Mouse (Mus musculus) embryo, embryonic 10 days (tissue): ENCODE measurements at regions not wholly inside any gene's neighbourhood (a gene's known extent, or its start where the extent isn't known, plus 50 kb on each side); places are given as distances from the start of the nearest gene placed in this dataset.
A peak's percentile ranks its signal among the peaks of the same experiment; 100 is the strongest.

Experiments used
- DNase-seq: peaks from one replicate; pipeline ENCODE4 v3.0.0-alpha.2; 2015; ENCODE audit warnings: low spot score

DNA sequence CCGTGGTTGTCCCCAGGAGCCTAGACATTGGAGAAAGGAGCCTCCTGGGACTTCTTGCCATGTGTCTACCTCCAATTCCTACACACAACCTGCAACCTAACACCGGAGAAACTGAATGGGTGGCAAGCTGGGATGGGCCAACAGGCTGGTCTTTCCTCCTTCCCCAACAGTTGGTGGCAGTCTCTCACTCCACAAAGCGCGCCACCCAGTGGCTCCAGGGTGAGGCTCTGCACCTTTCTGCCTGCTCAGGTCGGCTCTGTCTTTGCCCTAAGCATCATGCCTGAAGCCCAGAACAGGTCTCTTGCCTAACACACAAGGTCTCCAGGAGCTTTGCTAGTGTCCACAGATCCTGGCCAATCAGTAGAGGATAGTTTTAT lies 166.0 kb downstream of the Inhbb start:
- DNase-seq: no peak

DNA sequence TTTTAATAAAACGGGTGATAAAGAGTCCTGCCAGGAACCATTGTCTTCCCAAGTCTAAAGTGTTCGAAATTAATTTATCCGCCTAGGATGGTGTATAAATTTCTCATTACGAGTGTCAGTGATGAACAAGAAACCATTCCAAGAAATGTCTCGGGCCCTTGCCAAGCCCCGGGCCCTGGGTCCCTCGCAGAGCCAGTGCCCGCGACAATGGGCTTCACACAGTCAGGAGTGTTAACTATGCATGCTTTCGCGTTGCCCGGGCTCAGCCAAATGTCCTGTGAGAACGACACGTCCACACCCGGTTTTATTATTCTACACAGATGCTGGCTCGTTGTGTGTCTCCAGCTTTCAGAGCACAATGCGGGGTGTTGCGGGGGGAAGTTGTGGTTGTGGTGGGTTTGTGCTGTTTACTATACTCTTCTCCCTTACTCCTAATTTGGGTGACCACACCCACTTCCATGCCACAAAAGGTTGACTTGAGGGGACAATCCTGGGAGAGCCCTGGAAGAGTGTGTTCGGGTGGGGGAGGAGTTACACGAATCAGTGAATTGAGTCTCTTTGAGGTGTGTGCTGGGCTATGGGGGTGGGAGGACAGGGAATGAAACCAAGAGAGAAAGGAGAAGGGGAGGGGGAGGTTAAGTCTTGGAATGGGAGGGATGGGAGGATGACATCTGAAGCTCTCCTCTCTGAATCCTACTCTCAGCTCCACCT lies 166.5 kb downstream of the Inhbb start:
- DNase-seq: no peak

DNA sequence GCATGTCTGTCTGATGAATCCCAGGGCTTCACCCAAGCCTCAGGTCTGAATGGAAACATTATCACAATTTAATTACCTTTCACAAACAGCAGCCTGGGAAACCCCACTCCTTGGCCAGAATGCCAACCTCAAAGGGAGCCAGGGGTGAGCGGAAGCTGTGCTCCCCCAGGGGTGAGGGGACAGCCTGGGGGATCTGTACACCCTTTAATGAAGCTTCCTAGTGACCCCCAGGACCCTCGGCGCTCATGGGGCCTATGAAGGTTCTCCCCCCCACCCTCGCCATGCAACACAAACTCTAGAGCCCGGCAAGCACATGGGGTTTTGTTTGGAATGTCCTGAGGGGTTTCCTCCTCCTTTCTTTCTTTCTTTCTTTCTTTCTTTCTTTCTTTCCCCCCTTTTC lies 167.1 kb downstream of the Inhbb start:
- no peak for DNase-seq

DNA sequence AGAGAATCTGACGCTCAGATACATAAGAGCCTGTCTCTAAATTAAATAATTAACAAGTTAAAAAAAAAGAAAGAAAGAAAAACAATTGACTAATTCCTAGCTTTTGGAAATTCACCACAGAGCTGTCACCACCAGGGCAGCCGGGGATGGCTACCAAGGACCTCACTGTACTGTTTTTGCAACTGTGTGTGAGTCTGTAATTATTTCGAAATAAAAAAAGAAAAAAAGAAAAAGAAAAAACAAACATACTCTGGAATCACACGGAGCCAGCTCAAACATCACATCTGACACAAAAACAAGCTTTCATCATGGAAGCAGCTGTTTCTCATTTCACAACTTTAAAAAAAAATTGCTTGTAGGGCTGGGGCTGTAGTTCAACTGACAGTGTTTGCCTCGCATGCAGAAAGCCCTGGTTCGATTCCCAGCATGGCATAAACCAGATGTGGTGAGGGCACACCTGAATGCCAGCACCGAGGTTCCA lies 168.6 kb downstream of the Inhbb start:
- DNase-seq: no peak

DNA sequence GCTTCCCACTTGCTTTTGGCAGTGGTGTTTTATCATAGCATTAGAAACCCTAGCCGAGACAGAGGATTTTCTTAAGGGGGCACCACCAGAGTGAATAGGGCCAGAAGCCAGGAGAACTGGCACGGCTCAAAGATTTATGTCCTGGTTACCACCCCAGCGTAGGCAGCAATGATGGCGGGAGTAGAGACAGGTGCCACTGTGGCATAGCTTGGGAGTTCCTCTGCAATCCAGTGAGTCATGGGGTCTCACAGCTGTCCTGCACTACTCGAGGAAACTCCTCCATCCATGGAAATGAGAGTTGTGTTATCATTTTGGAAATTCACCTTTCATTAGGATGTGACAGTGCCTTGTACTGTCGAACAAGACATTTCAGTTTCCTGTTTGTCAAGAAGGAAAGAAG lies 169.6 kb downstream of the Inhbb start:
- no peak for DNase-seq

DNA sequence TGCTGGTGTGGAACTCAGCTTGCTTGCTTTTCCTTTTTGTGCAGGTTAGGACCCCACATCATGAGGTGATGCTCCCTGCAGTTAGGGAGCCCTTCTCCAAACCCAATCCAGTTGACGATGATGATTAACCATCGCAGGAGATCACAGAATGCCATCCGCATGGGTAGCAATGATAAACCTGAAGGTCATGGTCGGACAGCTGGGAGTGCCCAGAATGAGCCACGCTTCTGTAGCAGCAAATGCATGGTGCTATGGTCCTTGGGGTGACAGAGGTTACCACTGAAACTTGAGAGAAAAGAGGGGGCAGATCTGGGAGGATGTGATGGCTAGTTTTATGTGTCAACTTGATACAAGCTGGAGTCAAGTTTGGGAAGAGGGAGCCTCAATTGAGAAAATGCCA lies 170.3 kb downstream of the Inhbb start:
- DNase-seq: no peak

DNA sequence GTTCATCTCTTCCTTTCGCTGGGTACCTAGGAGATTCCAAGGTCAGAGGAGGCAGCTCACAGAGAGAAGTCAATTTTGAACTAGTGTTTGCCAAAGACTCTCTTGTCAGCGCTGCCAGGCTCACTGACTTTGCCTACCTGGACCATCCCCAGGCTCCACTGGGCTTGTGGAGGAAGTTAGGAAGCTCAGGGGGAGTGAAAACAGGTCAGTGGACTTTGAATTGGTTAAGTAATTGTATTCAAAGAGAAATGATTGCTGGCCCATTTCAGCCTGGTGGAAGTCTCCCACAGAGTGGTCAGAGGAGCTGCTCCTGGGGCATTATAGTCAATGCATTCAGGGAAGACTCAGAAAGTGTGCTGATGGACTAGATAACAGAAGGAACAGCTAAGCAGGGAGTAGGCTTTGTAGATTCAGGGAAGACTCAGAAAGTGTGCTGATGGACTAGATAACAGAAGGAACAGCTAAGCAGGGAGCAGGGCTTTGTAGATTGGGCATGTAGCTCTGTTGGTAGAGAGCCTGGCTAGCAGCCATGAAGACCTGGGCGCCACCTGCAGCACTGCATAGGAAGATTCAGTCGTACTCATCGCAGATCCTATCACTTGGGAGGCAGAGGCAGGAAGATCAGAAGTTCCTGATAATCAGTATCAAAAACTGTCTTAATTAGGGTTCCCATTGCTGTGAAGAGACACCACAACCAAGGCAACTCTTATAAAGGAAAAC lies 173.1 kb downstream of the Inhbb start:
- DNase-seq: no peak

DNA sequence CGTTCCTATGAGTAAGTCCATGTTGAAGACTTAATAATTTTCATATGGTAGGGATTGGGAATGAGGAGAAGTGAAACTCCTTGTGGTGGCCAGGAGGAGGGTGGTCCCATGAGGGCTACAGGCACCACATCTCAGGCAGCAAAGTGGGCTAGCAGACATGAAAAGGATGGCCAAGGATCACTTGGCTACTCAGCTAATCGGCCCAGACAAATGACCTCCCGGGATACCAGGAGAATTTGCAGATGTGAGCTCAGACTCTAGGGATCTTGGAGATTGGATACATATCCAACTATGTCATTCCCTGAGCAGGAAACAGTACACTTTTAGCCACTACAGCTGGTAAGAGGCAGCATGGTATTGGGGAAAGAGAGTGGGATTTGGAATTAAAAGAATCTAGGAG lies 174.9 kb downstream of the Inhbb start:
- no peak for DNase-seq

DNA sequence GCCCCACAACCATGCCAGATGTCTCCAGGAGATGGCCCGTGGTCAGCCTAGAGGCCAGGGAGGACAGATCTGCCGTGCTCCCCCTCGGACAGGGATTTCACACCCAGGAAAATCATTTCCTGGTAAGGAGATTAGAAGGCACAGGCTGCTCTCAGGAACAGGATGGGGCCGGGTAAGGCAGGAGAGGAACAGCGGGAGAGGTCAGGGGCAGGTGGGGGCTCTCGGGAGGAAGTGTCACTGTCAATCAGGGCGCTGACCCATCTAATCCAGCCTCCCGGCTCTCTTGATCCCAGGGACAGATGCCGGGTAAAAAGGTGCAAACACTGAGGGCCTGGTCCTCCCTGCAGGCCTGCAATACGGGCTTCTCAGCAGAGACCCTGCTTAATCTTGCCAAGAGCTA lies 183.6 kb downstream of the Inhbb start:
- peak; percentile 27 for DNase-seq

DNA sequence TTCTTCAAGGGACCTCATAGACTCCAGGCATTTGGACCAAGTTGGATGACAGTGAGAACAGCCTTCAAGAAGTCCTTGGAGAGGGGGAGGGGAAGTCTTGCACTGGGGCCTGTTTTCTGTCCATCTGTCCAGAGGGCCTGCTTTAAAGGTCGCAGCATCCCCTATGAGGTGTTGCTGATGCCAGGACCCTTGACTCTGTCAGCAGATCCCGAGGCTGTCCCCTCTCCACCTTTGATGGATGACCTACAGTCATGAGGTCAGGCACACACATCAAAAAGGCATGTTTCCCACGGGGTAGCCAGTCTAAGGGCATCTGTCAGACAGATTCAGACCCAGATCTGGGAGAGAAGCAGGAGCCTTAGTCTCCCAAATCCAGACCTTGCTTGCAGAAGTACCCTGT lies 183.4 kb upstream of the Gli2 start:
- DNase-seq: peak; percentile 51

DNA sequence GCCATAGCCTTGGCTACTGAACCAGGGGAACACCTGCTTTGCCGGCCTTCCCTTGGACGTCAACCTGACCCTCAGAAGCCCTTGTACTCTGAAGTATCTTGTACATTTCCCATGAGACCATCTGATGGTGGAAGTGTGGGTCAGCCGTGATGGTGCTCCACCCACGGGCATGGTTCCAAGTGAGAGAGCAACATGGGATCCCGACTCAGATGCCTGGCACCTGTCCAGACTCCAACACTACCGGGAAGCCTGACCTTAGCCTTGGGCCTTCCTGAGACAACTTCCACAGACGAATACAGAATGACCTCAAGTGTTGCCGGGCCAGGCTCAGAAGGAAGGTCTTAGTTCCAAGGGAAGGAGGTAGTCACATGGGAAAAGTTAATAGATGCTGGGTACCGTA lies 181.0 kb upstream of the Gli2 start:
- no peak for DNase-seq

DNA sequence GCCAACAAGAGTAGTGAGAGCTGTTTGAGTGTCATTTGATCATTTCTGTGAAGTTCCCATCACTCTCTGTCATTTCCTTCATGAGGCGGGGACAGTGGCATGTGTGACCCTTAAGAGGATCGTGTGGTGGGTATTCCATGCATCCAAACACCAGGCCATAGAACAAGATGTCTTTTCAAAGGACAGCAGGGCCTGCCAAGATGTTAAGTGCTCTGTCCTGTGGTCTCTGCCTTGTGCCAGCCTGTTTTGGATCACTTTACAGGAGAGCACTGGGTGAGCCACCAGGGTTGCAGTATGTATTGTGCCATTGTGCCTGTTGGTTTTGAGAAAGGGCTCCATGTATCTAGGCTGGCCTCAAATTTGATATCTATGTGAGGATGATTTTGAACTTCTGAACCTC lies 173.6 kb upstream of the Gli2 start:
- no peak for DNase-seq

DNA sequence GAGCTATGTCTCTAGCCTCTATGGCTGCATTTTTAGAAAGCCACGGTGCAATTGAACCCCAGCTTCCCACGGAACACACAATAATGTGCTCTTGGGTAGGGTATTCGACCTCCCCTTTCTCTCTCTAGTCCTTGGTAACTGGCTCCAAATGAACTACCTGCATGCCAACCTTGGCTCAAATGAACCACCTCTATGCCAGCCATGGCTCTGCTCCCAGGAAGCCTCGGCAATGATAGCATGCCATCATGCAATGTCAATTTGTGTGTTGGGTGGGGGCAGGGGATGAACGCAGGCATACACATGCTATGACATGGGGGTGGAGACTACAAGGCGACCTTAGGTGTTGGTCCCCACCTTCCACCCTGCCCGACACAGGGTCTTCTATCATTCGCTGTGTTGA lies 170.5 kb upstream of the Gli2 start:
- DNase-seq: no peak

DNA sequence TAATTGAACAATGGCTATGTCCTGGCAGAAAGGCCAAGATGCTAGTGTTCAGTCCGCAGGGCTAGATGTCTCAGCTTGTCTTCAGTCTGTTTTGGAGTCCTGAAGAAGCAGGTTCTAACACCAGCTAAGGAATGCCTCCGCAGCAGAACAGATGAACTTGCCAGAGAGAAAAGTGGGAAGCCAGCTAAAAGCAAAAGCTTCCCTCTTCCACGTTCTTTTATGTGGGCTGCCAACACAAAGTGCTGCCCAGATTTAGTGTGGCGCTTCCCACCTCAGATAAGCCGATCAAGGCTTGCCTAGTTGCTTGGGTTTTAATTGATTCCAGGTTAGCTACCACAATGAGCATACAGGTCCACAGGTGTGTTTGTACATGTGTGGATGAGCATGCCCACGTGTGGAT lies 168.5 kb upstream of the Gli2 start:
- no peak for DNase-seq

DNA sequence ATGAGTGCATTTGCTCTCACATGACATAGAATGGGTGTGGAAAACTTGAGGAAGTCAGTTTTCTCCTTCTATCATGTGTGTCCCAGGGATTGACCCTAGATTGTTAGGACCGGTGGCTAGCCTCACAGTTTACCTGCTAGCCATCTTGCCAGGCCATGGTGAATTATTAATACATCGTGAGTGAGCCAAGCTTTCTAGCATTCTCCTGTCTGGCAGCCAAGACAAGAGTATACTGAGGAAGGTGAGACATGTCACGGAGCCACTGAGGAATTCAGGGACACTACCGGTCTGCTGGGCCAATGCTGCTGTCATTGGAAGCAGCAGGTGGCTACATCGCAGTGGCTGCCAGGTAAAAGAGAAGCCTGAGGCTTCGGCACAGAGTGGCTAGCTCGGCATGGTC lies 167.6 kb upstream of the Gli2 start:
- DNase-seq: no peak

DNA sequence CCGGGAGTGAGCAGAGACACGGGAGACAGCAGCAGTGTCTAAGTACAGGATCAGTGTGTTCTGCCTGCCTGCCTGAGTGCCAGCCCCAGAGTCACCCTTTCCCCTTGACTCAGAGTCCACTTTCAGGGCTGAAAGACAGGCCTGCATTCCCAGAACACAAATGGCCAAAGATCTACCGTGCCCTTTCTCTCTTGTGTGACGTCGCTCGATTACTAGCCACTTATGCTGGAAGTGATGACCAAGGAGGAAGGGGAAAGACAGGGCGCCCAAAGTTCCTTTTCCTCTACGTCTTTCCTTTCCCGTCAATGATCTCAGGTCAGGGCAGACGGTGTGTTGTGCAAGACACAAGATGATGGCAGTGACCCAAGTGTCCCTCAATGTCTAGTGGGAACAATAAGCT lies 166.4 kb upstream of the Gli2 start:
- no peak for DNase-seq

DNA sequence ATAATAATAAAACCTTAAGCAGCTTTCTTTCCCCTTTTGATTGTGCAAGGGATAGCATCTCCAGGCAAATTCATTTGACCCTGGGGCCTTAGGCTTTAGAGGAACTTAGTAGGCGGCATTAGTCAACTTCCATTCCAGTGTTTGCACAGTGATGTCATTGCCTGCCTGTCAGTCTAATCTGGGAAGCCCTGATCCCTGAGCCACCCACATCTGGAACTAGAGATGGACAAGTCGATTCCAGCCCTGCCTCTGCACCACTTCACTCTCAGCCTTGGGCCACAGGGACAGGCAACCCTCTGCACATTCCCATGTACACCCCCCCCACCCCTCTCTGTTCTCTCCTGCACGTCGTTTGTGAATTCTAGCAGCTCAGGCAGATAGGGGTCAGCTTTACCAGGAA lies 164.0 kb upstream of the Gli2 start:
- DNase-seq: peak; percentile 40

DNA sequence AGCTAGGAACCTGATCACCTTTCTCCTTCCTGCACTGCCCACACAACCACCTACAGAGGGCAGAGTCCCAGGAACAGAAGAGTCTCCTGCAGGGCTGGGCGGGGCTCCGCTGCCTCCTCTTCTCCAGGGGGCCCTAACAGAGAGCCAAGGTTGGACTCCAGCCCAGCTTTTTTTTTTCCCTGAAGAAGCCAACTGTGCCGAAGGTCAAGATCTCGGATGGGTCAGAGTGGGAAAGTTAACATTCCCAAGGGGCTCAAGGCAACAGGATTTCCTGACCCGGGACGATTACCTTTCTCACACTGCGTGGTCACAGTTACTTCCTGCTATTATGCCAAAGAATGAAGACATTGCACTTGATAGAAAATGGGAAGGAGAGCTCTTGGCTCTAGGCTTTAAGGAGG lies 156.2 kb upstream of the Gli2 start:
- no peak for DNase-seq

DNA sequence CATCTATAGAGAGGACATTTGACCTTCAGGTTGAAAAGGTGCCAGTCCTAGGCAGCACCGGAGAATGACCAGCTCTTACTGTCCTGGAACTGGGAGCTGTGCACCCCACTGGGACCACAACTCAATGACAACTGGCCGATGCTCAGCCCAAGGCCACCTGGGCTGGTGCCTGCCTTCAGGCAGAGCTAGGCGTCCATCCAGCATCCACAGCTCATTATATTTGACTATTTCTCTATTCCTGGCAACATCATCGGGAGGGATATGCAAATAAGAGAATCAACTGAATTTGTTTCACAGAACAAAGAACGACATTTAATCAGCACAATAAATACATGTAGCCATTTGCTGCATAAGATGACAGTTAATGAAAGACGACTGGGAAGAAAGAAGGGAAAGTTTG lies 149.0 kb upstream of the Gli2 start:
- DNase-seq: no peak

DNA sequence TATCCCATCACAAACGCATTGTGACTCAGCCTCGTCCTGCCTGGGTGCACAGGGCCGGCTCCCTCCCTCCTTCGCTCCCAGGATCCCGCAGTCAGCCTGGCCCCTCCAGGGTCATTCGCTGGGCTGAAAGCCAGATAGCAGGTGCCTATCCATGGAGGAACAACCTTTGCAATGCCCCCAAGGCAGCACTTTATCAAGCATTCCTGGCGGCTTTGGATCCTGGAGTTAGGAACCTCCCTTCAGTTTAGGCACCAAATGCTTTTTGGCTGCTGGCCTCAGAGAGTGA lies 143.9 kb upstream of the Gli2 start:
- DNase-seq: no peak

DNA sequence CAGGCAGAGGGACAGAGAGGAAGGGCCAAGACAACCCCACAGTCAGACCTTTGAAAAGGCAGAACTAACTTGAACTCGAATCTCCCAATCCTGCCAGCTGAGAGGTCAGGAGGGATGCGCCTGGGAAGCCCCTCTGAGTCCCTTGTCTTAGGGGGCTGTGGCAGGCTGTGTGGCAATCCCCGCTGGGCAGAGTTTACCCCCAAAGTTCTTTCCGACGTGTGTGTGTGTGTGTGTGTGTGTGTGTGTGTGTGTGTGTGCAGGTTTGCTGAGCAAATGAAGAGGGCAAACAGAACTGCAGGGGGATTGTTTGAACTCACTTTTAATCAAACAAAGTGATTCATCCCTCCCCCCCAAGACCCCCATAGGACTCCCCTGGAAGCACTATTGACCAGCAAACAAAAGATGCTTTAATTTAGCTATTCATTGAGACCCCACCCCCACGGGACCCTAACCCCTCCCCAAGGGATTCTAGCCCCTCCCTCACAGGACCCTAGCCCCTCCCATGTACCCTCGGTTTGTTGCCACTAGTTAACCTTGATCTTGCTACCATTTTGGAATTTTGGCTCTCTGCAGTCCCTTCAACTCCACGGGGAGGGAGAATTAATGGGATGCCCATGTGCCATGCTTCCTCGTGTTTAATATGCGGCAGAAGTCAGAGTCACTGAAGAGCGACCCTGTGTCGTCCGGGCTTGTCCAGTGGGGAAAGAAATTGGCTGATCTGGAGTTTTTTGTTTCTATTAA lies 143.4 kb upstream of the Gli2 start:
- DNase-seq: no peak

DNA sequence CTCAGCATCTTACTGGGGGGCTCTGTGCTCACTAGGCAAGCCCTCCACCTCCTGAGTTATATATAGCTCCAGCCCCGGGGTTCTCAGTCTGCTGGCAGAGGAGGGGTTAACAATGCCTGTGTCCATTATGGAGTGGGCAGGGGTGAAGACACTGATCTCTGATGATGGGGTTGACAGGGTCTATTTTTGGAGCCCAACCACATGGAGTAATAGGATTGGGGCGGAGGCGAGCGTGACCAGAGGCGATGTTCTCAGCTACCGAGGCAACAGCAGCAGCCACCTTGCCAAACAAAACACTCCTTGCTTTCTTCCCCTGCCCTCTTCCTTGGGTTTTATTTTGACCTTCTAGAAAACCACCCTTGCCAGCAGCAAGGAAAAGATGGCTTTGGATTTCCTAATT lies 141.1 kb upstream of the Gli2 start:
- DNase-seq: peak; percentile 9

DNA sequence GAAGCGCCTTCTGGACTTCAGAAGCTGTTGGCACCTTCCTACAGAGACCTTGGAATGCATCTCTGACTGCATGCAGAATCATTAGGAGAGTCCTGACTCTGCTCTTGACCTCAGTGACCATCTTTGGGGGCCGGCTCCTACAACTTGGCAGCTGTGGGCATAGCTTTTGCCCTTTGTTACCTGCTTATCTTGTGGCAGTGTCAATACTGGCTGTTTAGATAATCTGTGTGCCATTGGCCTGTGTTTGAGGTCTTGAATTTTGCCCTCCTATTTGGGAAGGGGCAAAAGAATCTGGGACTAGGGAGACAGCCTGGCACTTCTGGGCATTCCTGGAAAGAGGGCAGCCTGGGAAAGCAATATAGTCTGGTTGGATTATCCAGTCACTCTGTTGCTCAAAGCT lies 137.8 kb upstream of the Gli2 start:
- no peak for DNase-seq
